Mouse (Mus musculus) hematopoietic stem cell, adult 5-6 weeks (primary cell): ENCODE data around the gene Rap1gap. TPM values are rescaled to one million over a fixed set of nuclear protein-coding genes. Genes with fewer than 3 reads are reported as not detected.

Source experiments
- ATAC-seq, 2 experiments: fragments of 125-278 bp in 1 of 2; replicated peaks in 1 of 2; 2 replicates each; pipeline ENCODE4 v1.8.0; 2016 to 2017; ENCODE audit warnings: inconsistent platforms in 2 of 2, mild to moderate bottlenecking in 2 of 2, moderate number of reproducible peaks in 2 of 2, low read depth in 1 of 2, moderate TSS enrichment in 1 of 2; ENCODE audit not compliant: low FRiP score in 2 of 2, poor library complexity in 2 of 2, severe bottlenecking in 2 of 2, insufficient read depth in 1 of 2, low TSS enrichment in 1 of 2
- total RNA-seq: library from RNA; stranded (forward); fragments of 172-1452, 232-1000 nt; gene quantifications from 2 replicates; pipeline ENCODE4 v1.2.3, GENCODE M21; 2017

Gene Rap1gap
- total RNA-seq: 1.8 and 7.0 TPM in 2 replicates

DNA sequence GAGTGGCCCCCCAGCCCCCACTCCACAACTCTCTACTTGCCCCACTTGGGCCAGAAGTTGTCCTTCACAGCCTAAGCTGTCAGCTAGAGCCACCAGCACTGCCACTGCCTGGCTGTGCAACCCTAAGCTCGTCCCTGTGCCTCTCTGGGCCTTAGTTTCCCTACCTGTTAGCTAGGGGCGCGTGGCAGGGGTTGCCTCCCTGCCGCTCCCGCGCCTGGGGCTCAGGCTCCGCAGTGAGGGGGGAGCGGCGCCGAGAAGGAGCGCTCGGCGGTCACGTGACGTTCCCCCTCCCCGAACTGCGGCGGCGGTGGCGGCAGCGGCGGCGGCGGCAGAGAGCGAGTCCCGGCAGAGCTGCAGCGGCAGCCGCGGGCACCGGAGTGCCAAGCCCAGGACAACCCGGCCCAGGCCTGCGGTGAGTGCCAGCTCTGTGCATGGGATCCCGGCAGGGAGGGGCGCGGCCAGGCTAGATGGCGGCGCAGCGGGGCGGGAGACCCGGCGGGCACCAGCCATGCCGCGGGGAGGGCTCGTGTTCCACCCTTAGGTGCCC is at the start of gene Rap1gap:
Gene Rap1gap (plus strand): TSS at position 294 of the 547 bp plus-strand sequence.
- 0 out of 4 replicates have a peak, but pooled peaks of 1 of the 2 experiments have one; percentile 9 for ATAC-seq

- ATAC-seq: no peak
Measured at GRCm38 (mm10) chr4:137622847-137623246, 41.7 kb upstream of the Rap1gap start.

GRCm38 (mm10) chr4:137627476-137628235 is 36.9 kb upstream of the Rap1gap start:
- no peak for ATAC-seq

GRCm38 (mm10) chr4:137628400-137628799 is 36.1 kb upstream of the Rap1gap start:
- ATAC-seq: no peak

- ATAC-seq: no peak
Measured at GRCm38 (mm10) chr4:137629354-137629753, 35.2 kb upstream of the Rap1gap start.

- no peak for ATAC-seq
Measured at GRCm38 (mm10) chr4:137630153-137630552, 34.4 kb upstream of the Rap1gap start.

DNA sequence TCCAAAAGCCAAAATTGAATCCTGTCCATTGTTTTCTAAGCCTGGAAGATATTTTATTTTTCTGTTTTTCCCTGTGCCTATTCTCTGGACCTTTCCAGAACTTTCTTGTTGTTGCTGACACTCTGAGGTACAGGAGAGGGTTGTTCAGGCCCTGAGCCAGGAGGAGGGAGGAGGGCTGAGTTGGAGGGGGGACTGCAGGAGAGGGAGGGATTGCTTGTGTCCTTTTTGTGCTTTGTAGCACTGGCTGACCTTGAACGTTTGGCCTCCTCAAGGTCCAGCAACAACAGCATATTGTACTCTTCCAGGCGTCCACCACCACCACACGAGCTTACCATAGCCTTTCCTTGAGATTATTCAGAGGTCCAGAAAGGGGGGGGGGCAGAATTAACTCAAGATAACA is 32.9 kb upstream of the Rap1gap start:
- no peak for ATAC-seq

DNA sequence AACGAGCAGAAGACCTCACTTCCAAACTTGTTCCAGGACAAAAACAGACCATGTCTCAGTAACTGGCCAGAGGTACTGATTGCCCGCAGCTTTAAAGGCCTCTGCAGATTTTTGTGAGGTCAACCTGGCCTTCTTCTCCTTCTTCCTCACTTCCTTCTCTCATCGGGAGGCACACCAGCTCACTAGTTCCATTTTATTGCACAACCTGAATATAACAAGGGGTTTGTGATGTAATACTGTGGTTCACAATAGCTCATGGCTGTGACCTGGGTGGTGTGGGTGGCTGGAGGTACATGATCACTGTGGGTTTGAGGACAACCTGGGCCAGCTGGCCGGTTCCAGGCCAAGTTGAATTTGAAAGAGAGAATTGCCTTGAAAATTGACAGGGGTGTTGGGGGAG is 31.1 kb upstream of the Rap1gap start:
- ATAC-seq: no peak

GRCm38 (mm10) chr4:137636597-137636996 is 27.9 kb upstream of the Rap1gap start:
- no peak for ATAC-seq

DNA sequence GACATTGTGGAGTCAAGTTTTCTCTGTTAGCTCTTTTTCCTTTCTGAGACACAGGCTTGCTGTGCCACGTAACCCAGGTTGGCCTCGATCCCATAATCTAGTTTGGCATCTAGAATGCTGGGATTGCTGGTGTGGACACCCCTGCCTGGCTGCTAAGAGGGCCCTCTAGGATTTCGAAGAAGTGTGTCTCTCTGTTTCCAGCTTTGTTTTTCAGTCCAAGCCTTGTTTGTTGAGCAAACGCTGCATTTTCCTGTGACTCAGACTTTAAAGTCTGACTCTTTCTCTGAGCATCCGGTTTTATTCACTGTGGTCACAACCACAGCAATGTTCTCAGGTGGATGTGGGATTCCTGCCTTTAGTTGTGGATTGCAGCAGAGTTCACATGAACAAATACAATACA is 23.0 kb upstream of the Rap1gap start:
- ATAC-seq: peak; percentile 17 to 56; a peak in 1 of 4 replicates

- ATAC-seq: no peak
Measured at GRCm38 (mm10) chr4:137642101-137642500, 22.4 kb upstream of the Rap1gap start.

- 0 out of 4 replicates have a peak, but pooled peaks of 1 of the 2 experiments have one; percentile 42 for ATAC-seq
Measured at GRCm38 (mm10) chr4:137643459-137643858, 21.1 kb upstream of the Rap1gap start.

DNA sequence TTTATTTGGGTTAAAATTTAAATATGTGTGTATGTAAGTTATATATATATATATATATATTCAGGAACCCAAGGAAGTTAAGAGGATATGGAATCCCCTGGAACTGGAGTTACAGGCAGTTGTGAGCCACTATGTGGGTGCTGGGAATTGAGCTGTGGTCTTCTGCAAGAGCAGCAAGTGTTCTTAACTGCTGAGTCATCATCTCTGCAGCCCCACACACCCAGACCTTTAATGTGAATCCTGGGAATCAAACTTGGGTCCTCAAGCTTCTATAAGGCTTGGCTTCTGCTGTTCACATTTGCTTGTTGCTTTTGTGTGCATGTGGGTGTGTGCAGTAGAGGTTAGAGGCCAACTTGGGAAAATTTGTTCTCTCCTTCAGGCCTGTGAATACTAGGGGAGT is 18.3 kb upstream of the Rap1gap start:
- no peak for ATAC-seq

DNA sequence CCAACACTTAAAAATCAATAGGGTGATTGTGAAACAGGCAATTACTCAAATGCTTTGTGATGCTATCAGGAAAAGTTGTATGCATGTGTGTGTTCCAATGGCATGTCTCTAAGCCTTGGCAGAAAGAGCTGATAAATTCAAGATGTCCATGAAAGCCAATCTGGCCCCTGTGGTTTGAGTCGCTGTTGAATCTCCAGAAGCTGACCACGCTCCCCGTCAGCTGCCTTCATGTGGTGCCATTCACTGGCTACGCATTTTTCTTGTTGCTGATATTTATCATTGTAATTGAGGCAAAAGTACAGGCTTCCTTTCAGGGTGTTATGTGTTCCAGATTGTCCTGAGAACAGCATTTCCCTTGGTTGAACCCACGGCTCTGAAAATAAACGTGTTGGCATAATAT is 16.9 kb upstream of the Rap1gap start:
- ATAC-seq: no peak

- ATAC-seq: no peak
Measured at GRCm38 (mm10) chr4:137648230-137648629, 16.3 kb upstream of the Rap1gap start.

- ATAC-seq: no peak
Measured at GRCm38 (mm10) chr4:137650912-137651311, 13.6 kb upstream of the Rap1gap start.

DNA sequence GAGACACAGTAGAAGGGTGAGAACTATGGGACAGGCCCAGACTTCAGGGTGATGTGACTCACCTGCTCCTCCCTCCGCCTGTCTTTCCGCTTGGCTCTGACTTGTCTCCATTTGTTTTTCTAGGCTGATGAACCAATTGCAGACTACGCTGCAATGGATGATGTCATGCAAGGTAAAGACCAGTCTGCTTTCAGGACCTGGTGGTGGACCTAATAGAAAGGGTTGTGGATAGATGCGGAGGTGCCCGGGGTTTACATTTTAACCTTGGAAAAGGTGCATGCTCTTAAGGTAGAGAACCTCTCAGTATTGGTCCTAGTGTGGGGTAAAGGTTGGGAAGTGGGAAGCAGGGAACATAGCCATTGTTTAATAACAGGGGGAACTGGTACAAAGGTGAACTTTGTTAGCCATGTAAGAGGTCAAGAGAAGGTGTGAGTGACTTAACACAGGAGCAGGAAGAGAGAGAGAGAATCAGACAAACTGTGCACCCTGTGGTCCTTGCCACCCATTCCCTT is 11.6 kb upstream of the Rap1gap start:
- no peak for ATAC-seq

DNA sequence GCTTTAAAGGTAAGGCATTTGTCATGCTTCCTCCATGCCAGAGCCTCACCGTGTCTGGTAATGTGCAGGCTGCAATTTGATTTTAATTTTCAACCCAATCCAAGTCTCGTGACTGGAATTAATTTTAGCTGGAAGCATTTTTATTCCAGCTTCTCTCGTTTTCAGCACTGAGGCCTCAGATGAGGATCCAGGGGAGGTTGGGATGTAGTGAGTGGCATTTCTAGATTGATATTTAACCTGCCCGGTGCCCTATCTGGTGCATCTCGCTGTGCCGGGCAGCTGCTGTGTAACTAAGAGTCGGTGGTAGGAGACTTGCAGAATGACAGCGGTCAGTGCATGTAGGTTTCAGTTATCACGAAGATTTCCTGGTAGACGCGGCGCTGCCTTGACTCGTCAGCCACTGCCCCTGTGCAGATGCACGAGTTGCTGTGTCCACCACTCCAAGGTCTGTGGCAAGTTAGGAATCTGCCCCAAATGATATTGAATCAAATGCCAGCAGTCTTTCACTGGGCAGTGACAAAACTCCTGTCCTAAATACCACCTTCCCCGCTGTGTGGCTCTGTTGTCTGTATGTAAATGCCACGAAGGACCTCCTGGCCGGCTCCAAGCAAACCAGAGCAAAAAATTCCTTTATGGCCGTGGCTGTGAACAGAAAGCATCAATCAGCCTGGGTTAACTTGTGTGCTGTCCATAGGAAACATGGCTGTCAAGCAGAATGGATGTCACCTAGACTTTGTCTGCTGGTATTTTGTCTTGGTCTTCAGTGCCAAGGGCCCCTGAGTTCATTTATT is 9.1 kb upstream of the Rap1gap start:
- ATAC-seq: no peak
